Mouse (Mus musculus): ENCODE measurements around the gene Ipo11.
"Not testable (repeated sequence)": the region's sequence is repeated elsewhere in the genome, so short reads cannot be mapped to it uniquely, and the experiment has no call there.

The Ipo11 gene

DNA sequence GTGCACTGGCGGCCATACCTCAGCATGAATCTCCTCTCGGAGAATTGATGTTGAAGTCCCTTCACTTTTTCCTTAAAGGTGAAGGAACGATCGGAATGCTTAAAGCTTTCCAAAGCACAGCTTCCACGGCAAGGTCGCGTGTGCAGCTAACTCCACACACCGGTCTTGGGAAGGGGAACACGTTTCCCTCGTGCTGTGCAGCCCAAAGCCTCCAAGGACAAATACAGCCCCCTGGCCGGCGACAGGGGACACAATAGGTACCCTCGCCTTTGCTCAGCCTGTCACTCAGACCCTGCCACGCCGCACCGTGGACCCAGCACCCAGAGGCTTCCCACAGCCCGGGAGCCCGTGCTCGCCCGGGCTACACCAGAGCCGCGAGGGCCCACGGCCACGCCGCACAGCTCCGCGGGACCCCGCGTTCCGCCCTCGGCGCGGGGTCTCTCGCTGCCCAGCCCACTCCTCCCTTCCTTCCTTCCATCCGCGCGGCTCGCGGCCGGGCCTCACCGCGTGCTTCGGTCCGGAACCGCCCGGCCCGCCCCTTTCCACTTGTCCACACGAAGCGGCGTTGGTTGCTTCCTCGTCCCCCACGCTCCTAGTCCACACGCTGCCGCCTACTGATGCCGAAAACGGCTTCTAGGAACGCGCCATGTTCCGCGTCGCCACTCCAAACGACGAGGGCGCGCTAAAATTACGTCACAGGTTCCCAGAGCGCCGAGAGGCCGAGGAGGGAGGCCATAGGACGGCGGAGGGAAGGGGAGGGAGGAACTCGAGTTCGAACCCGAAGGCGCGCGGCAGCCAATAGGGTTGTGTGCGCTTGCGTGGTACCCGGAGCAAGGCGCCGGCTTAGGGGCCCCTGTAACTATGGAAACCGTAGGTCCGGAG is at the start of gene Ipo11:
Ipo11 (minus strand) TSS at position 703 of the 882 bp plus-strand sequence.
- peak; percentile 82 for DNase-seq (ENCODE audit: low spot score)

DNA sequence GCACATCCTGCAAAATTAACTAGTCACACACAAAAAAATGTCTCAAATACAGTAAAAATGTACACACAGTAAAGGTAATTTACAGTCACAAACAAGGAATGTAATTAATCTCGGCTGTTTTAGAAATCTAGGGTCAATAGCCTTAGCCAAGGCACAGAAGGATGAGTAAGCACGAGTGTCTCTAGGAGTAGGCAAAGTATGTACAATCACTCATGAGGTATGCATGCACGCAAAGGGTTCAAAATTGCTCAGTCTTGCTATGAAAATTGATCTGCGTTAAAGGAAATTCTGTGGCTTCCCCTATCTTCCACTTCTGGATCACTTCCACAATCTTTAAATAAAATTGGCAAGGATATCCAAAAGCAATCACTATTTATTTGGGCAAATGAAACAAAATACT is 24.7 kb upstream of the Ipo11 start:
- DNase-seq (ENCODE audit: low spot score) = no peak

- no peak for DNase-seq (ENCODE audit: low spot score)
These were observed 23.8 kb upstream of the Ipo11 start for GRCm38 (mm10) chr13:106960557-106960956.

DNA sequence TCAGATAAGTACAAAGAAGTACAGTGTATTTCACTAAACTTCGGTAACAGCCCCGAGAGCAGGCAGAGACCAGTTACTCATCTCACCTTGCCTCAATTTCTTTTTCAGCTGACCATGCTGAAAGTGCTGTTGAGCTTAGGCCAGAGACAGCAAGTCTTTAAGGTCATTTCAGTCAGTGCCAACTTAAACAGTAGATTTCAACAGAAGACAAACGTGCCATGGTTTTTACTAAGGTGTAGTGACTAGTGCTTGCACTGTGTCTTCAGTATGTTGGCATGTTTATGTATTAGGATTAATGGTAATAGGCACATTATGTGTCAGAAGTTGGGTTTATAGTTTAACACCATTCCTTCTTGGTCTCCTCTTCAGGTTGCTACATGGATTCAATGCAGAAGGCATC is 21.5 kb upstream of the Ipo11 start:
- no peak for DNase-seq (ENCODE audit: low spot score)

DNA sequence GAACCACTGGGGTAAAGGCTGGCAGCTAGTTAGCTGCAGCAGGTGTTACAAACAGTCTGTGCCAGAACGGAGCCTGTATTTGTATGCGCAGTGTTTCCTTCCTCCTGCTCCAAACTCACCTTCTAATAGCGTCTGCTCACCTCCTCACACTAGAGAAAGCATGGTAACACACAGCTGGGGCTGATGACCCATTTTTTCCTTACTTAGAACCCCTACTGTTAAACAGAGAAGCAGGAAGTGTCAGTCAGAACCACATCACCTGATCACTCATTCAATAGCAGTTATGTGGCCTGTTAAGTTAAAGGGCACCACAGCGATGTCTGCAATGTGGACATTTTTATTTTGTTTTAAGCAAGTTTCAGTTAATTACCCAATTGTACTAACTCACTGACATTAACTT is 20.8 kb upstream of the Ipo11 start:
- no peak for DNase-seq (ENCODE audit: low spot score)

- no peak for DNase-seq (ENCODE audit: low spot score)
These were observed 18.1 kb upstream of the Ipo11 start for GRCm38 (mm10) chr13:106954880-106955279.

DNA sequence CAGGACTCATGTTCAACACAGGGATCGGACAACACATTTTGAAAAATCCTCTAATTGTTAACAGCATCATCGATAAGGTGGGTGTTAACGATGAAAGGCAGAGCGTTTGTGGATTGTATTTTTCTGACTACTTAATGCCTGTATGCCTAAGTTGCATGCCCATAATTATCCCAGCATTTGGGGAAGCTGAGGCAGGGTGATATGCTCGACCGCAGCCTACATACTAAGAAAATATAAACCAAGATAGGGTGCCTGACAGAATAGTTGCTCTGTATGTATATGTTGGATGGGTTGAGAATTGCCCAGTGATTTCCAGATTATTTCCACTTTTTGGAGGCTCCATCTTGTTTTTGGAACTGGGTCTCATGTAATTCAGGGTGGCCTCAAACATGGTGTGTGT is 10.8 kb upstream of the Ipo11 start:
- DNase-seq (ENCODE audit: low spot score) = no peak

DNA sequence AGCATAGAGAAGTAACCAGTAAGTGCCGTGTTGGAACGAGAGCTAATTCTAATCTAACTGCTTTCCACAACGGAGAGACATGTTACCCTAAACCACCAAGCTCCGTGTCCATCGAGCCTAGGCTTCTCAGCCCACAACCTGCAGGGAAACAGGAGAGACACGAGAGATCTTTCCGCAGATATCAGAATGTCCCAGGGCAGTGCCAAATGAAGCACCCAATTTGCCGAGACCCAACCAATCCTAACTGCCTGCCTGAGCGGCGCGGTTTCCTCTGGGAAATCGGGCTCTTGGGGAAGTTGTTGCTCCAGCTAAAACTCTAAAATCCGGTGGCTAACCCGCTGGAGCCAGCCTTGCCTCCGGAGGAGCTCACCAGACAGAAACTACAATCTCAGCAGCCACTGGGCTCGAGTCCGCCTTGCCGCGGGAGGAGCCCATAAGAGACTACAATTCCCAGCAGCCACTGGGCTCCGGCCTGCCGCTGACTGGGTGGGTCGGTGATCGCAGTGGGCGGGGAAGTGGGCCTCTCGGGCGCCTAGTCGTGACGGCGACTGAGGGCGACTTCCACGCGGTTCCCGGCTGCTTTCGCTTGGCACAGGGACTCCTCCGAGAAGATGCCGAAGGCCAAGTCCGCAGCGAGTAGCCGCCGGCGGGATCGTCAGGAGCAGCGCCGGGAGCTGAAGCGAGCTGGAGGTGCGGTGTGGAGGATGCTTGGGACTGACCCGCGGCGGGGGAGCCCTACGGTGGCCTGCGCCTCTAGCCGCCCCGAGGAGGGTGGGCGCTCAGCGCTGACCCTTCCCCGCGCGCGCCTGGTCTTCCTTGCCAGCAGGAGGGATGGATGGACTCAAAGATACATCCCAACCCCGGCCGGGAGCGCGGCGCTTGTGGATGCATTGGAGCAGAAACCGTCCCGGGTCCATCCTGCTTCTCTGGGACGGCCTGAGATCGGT is 10.1 kb upstream of the Ipo11 start, which contains the start of gene Dimt1:
Dimt1 (plus strand) TSS at position 534 of the 947 bp plus-strand sequence.
- peak; percentile 94 for DNase-seq (ENCODE audit: low spot score)

GRCm38 (mm10) chr13:106945518-106945917 is 8.8 kb upstream of the Ipo11 start:
- no peak for DNase-seq (ENCODE audit: low spot score)

- no peak for DNase-seq (ENCODE audit: low spot score)
These were observed 6.0 kb upstream of the Ipo11 start for GRCm38 (mm10) chr13:106942721-106943120.

DNA sequence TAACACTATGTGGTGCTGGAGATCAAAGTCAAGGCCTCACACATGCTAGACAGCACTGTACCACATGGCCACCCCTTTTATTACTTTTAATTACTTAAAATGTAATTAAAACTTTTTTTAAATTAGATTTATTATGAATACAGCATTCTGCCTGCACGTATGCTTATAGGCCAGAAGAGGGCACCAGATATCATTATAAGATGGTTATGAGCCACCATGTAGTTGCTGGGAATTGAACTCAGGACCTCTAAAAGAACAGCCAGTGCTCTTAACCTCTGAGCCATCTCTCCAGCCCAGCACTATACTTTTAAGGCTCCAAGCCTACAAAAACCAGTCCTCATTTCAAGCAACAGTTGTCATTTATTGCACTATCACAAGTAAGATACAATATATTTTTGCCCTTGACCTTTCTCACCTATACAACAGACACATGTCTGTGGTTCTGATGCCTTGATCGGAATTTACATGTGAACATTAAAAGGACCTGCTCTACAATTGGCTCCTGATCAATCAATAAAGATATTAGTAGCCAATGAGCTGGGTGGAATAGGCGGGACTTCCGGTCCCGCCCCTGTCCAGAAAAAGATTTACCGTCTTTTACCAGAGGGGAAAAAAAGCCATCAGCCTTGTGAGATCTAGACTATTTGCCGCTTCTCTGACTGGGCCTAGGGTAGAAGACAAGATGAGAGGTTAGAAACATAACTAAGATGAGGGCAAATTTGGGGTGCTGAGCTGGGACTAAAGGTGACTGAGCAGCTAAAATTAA is 4.6 kb upstream of the Ipo11 start:
- no peak for DNase-seq (ENCODE audit: low spot score)

DNA sequence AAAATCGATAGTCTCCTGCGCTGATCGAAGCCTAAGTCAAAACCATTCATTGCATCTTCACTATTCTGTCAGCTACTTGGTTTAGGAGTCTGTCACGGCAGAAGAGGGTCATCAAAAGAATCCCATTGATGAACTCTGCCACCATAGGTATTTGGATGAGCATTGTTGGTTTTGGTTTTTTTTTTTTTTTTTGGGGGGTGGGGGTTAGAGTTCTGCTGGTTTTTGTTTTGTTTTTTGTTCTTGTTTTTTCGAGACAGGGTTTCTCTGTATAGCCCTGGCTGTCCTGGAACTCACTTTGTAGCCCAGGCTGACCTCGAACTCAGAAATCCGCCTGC is 347 bp upstream of the Ipo11 start:
- no peak for DNase-seq (ENCODE audit: low spot score)

DNA sequence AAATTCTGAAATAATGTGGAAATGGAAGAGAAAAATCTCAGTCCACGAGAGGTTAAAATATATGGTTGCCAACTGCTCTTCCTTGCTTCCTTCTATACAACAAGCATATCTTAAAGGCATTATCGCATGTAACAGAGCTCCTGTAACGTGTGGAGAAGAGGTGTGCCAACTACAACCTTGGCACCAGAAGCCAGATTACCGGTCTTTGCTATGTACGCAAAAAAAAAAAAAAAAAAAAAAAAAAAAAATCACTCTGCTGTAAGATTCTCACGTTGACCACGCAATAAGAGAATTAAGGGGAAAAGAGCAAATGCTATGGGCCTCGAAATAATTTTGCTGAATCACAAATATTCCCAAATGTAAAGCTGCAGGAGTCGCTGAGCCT is 895 bp downstream of the Ipo11 start:
- no peak for DNase-seq (ENCODE audit: low spot score)

DNA sequence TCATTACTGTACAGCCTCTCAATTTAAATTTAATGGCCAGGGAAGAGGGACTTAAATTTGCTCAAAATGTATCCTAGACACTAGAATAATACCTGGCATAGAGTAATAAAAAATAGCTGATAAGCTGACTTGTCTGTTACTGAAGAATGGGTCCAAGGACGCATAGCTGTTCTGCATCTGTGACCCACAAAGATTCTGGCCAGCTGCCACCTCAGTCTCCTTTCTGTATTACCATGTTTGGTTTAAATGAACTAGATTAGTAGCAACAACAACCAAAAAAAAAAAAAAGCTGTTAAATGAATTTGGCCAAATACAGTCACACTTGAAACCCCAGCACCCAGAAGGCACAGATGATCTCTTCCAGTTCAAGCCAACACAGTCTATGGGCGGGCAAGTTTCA is 7.6 kb downstream of the Ipo11 start:
- peak; percentile 54 for DNase-seq (ENCODE audit: low spot score)

GRCm38 (mm10) chr13:106928296-106928695 is 8.5 kb downstream of the Ipo11 start:
- no peak for DNase-seq (ENCODE audit: low spot score)

DNA sequence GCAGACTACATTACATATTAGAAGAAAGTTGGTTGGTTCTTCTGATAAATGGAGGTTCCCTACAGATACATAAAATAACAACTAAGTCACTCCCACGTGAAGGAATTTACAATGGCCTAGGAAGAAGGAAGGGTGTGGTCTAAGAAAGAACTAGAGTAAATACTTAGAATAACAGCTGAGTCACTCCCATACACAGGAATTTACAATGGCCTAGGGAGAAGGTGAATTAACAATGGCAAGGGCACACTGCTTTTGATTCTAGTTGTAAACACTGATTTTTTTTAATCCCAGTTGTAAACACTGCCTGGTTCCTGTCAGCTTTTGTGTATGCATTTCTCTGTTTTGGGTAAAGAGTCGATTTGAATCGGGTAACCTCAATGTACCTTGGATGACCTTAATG is 10.8 kb downstream of the Ipo11 start:
- DNase-seq (ENCODE audit: low spot score) = not testable (repeated sequence)

GRCm38 (mm10) chr13:106918322-106919050 is 18.3 kb downstream of the Ipo11 start:
- no peak for DNase-seq (ENCODE audit: low spot score)

GRCm38 (mm10) chr13:106913125-106913736 is 23.5 kb downstream of the Ipo11 start:
- no peak for DNase-seq (ENCODE audit: low spot score)

DNA sequence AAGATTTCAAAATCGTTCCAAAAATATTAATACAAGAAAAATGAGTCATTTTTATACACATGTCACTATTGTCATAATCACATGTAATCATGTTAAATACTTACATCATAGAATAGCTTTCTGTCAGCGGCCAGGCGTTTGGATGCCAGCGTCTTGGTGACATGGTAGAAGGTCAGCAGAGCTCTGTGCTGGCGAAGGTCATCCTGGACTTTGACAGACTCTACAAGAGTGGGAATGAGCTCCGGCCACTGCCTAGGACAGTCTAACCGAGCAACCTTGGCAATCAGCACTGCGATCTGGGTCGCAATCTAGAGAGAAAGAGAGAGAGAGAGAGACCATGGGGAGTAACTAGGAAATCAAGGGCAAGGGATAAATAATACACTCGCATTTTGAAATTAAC is 26.7 kb downstream of the Ipo11 start:
- DNase-seq (ENCODE audit: low spot score) = no peak

DNA sequence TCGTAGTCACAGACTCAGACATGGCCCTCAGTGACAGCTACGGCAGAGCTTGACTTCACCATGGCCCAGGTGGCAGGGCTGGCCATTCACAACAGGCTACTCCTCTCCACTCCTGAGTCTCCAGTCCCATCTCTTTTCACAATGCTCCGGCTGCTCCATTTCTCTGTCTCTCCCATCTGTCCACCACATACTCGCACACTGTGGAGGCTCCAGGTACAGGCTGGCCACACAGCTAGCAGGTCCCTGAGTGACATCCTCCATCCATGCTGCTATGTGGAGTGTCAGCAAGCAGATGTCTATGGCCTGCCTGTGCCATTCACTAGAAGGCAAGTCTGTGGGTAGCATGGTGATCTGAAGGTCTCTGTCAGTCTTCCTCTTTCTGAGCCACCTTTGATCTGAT is 29.5 kb downstream of the Ipo11 start:
- DNase-seq (ENCODE audit: low spot score) = no peak

- DNase-seq (ENCODE audit: low spot score) = not testable (repeated sequence)
These were observed 31.6 kb downstream of the Ipo11 start for GRCm38 (mm10) chr13:106905154-106905553.

Measured in ovary, adult 18-20 months (tissue).